Mouse (Mus musculus) liver, adult 2 months (tissue): ENCODE measurements around the gene Psmd12. TPM values are rescaled to one million over a fixed set of nuclear protein-coding genes. Genes with fewer than 3 reads are reported as not detected.

Experiments used
- DNase-seq: peaks from one replicate; pipeline ENCODE4 v3.0.0-alpha.2; 2011; ENCODE audit warnings: low read depth, low spot score; ENCODE audit errors: extremely low read depth
- H3K27ac ChIP-seq: fragments of 200-500 bp; replicated peaks from 2 replicates; pipeline ENCODE4 v1.5.1; 2012; ENCODE audit warnings: low read depth, mild to moderate bottlenecking, control low read depth, inconsistent platforms, low read length; ENCODE audit not compliant: insufficient read depth
- H3K27me3 ChIP-seq: fragments of 200-500 bp; 2 replicates; pipeline ENCODE4 v1.6.1; 2012; ENCODE audit warnings: mild to moderate bottlenecking, moderate library complexity, low read length, inconsistent platforms; ENCODE audit not compliant: control insufficient read depth, insufficient read depth
- H3K36me3 ChIP-seq: fragments of 200-500 bp; 2 replicates; pipeline ENCODE4 v1.6.1; 2012; ENCODE audit warnings: low read length, inconsistent platforms; ENCODE audit not compliant: control insufficient read depth, insufficient read depth
- H3K4me1 ChIP-seq: fragments of 200-500 bp; 2 replicates; pipeline ENCODE4 v1.6.1; 2011; ENCODE audit warnings: low read length; ENCODE audit not compliant: control insufficient read depth, insufficient read depth
- H3K4me3 ChIP-seq: fragments of 200-500 bp; 2 replicates; pipeline ENCODE4 v1.5.1; 2011; ENCODE audit warnings: low read depth, mild to moderate bottlenecking, control low read depth, low read length, moderate library complexity; ENCODE audit not compliant: insufficient read depth
- H3K79me2 ChIP-seq: fragments of 200-500 bp; 2 replicates; pipeline ENCODE4 v1.6.1; 2012; ENCODE audit warnings: inconsistent platforms, mild to moderate bottlenecking, low read length, moderate library complexity; ENCODE audit not compliant: control insufficient read depth, insufficient read depth
- H3K9ac ChIP-seq: fragments of 200-500 bp; 2 replicates; pipeline ENCODE4 v1.6.1; 2012; ENCODE audit warnings: low read depth, mild to moderate bottlenecking, control low read depth, inconsistent platforms, low read length
- CTCF ChIP-seq: fragments of 200-500 bp; IDR thresholded peaks from 2 replicates; pipeline ENCODE4 v1.5.1; 2011; ENCODE audit warnings: low read depth, low read length, control low read depth
- POLR2A ChIP-seq: fragments of 200-500 bp; IDR thresholded peaks from 2 replicates; pipeline ENCODE4 v1.6.1; 2011; ENCODE audit warnings: low read length, control low read depth; ENCODE audit not compliant: insufficient read depth; ENCODE audit errors: extremely low read depth
- WGBS: fragments of 180-500 bp; shearing (Covaris S2); methylation state at CpG from one replicate; pipeline ENCODE4 v1.1.7; 2018; 5-methylcytosine and 5-hydroxymethylcytosine counted together
- polyA plus RNA-seq: library from polyadenylated mRNA; depleted of rRNA; stranded (reverse); fragments of >200 nt; gene quantifications from 2 replicates; pipeline ENCODE4 v1.2.3, GENCODE M21; 2012
- total RNA-seq: library from RNA; depleted of rRNA; stranded (reverse); fragments of >200 nt; gene quantifications from 2 replicates; pipeline ENCODE4 v1.2.3, GENCODE M21; 2014

The Psmd12 gene
- total and polyA plus RNA-seq, 2 experiments, result 14.5 to 54.7 TPM

GRCm38 (mm10) chr11:107441050-107441449 is 38.2 kb upstream of the Psmd12 start:
- H3K9ac ChIP-seq, result no peak overlapping the region
- no peak for TF ChIP-seq CTCF
- TF ChIP-seq POLR2A, result no peak
- H3K4me3 ChIP-seq, result no peak overlapping the region
- H3K27me3 ChIP-seq, result no peaks in the 10 kb centered on the region
- no peaks in the 10 kb centered on the region for H3K36me3 ChIP-seq
- H3K4me1 ChIP-seq, result peaks cover 2% of the 10 kb centered on the region; the same call in 1 of the 2 replicates
- DNase-seq, result no peak
- H3K79me2 ChIP-seq, result peaks cover 47% of the 10 kb centered on the region
- no peak overlapping the region for H3K27ac ChIP-seq
- WGBS, result 40% methylated on average over 3 of the region's 3 CpGs

GRCm38 (mm10) chr11:107443121-107444095 is 35.9 kb upstream of the Psmd12 start:
- no peak overlapping the region for H3K27ac ChIP-seq
- no peak overlapping the region for H3K4me3 ChIP-seq
- no peak for TF ChIP-seq CTCF
- no peak for TF ChIP-seq POLR2A
- H3K27me3 ChIP-seq, result no peaks in the 10 kb centered on the region
- H3K4me1 ChIP-seq, result peaks cover 2% of the 10 kb centered on the region; the same call in 1 of the 2 replicates
- 82% methylated on average over 12 of the region's 12 CpGs for WGBS
- peaks cover 51% of the 10 kb centered on the region for H3K79me2 ChIP-seq
- no peak overlapping the region for H3K9ac ChIP-seq
- DNase-seq, result no peak
- no peaks in the 10 kb centered on the region for H3K36me3 ChIP-seq

GRCm38 (mm10) chr11:107445683-107446082 is 33.6 kb upstream of the Psmd12 start:
- Histone ChIP-seq H3K27me3 (no peaks in the 10 kb centered on the region), H3K9ac (no peak overlapping the region), H3K4me1 (peaks cover 2% of the 10 kb centered on the region; the same call in 1 of the 2 replicates), H3K4me3 (no peak overlapping the region), H3K79me2 (peaks cover 58% of the 10 kb centered on the region), H3K27ac (no peak overlapping the region), H3K36me3 (no peaks in the 10 kb centered on the region)
- WGBS, result 92% methylated on average over 3 of the region's 3 CpGs
- no peak for TF ChIP-seq POLR2A
- TF ChIP-seq CTCF, result no peak
- DNase-seq, result no peak

- TF ChIP-seq CTCF, result no peak
- TF ChIP-seq POLR2A, result no peak
These were observed 32.6 kb upstream of the Psmd12 start for GRCm38 (mm10) chr11:107446650-107447049.

GRCm38 (mm10) chr11:107447349-107447748 is 31.9 kb upstream of the Psmd12 start:
- peaks cover 8% of the 10 kb centered on the region for H3K4me1 ChIP-seq
- no peak overlapping the region for H3K27ac ChIP-seq
- no peak for DNase-seq
- 50% methylated on average over 5 of the region's 5 CpGs for WGBS
- H3K9ac ChIP-seq, result no peak overlapping the region
- no peaks in the 10 kb centered on the region for H3K36me3 ChIP-seq
- H3K27me3 ChIP-seq, result no peaks in the 10 kb centered on the region
- TF ChIP-seq POLR2A (no peak), CTCF (no peak)
- no peak overlapping the region for H3K4me3 ChIP-seq
- H3K79me2 ChIP-seq, result peaks cover 49% of the 10 kb centered on the region

More at GRCm38 (mm10) chr11:107446650-107447049, 32.6 kb upstream of the Psmd12 start:
- Histone ChIP-seq H3K27me3 (no peaks in the 10 kb centered on the region), H3K9ac (no peak overlapping the region), H3K4me1 (peaks cover 5% of the 10 kb centered on the region; the same call in 1 of the 2 replicates), H3K4me3 (no peak overlapping the region), H3K27ac (no peak overlapping the region), H3K79me2 (peaks cover 54% of the 10 kb centered on the region), H3K36me3 (no peaks in the 10 kb centered on the region)
- 78% methylated on average over 6 of the region's 6 CpGs for WGBS
- DNase-seq, result no peak

GRCm38 (mm10) chr11:107447915-107448314 is 31.4 kb upstream of the Psmd12 start:
- Histone ChIP-seq H3K4me3 (no peak overlapping the region), H3K79me2 (peaks cover 49% of the 10 kb centered on the region), H3K36me3 (no peaks in the 10 kb centered on the region), H3K27me3 (no peaks in the 10 kb centered on the region), H3K9ac (no peak overlapping the region), H3K27ac (no peak overlapping the region), H3K4me1 (peaks cover 8% of the 10 kb centered on the region)
- DNase-seq, result no peak
- WGBS, result 94% methylated on average over 9 of the region's 9 CpGs
- TF ChIP-seq POLR2A, result no peak
- no peak for TF ChIP-seq CTCF
